7 mouse cellular contexts compared by ENCODE assay signal in the genomic region with DNA sequence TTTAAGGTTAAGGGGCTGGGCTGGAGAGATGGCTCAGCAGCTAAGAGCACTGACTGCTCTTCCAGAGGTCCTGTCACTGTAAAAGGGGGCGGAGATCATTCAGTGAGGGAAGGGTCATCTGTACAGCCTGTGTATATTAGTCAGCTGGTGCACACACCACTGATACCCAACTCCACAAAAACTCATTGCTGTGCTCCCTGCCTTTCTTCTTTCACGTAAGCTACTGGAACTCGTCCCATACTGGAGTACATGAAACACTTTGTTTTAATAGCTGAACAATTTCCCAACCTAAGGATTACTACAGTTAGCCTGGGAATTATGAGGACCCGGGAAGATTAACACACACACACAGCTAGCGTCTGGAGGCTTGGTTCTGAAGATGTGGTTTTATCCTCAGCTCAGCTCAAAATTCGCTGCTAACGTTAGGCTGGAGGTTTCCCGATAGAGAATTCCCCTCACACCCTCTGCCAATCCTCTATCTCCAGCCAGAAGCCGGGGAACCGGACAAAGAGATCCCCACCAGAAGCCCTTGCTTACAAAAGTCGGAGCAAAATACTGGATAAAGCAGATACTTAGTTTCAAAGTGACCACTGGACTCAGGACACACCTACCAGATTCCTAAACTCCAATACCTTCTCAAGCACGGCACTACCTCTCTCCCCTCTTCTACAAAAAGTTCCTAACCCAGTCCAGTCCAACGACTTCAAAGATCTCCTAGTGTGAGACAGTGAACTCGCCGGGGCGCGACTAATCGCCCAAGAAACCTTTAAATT. TPM values are rescaled to one million over a fixed set of nuclear protein-coding genes. Genes with fewer than 3 reads are reported as not detected.
DNase-seq lines count a peak whose midpoint lies in the region; ATAC-seq and TF ChIP-seq lines count a peak whose summit lies in the region.

No protein-coding gene starts in this region.

- H3ac ChIP-seq in myocyte (ENCODE audit: control insufficient read depth, insufficient read length), result peak overlapping the region; percentile 96

- peak overlapping the region; percentile 85 for H3K4me2 ChIP-seq in embryonic facial prominence, embryonic 12.5 days (replicated peaks)
- peak overlapping the region; percentile 79 for H3K4me2 ChIP-seq in hindbrain, embryonic 16.5 days (ENCODE audit: low read length)
- H3K4me2 ChIP-seq in myocyte (ENCODE audit: low read depth), result peak overlapping the region; percentile 95

- H3K36me3 ChIP-seq in megakaryocyte, embryonic 14.5 days (replicated peaks; ENCODE audit: low read length), result peaks cover 17% of the 10 kb centered on the region
- peaks cover 19% of the 10 kb centered on the region for H3K36me3 ChIP-seq in embryonic facial prominence, embryonic 12.5 days
- H3K36me3 ChIP-seq in hindbrain, embryonic 16.5 days (ENCODE audit: control insufficient read depth, insufficient read depth, low read length), result peaks cover 7% of the 10 kb centered on the region
- peaks cover 9% of the 10 kb centered on the region for H3K36me3 ChIP-seq in myocyte (ENCODE audit: control insufficient read depth, insufficient read depth)

- ATAC-seq in megakaryocyte, adult 5-6 weeks (ENCODE audit: poor library complexity, severe bottlenecking), result no peak
- no peak for ATAC-seq in embryonic facial prominence, embryonic 12.5 days (ENCODE audit: insufficient number of reproducible peaks, insufficient read depth, low FRiP score, low TSS enrichment)
- no peak for ATAC-seq in hindbrain, embryonic 16.5 days

- peaks cover 22% of the 10 kb centered on the region for H3K9me3 ChIP-seq in megakaryocyte, embryonic 14.5 days
- H3K9me3 ChIP-seq in embryonic facial prominence, embryonic 12.5 days, result no peaks in the 10 kb centered on the region
- no peaks in the 10 kb centered on the region for H3K9me3 ChIP-seq in hindbrain, embryonic 16.5 days (ENCODE audit: control insufficient read depth, low read length)

- H3K4me1 ChIP-seq in megakaryocyte, embryonic 14.5 days, result peaks cover 49% of the 10 kb centered on the region
- peaks cover 15% of the 10 kb centered on the region for H3K4me1 ChIP-seq in embryonic facial prominence, embryonic 12.5 days
- H3K4me1 ChIP-seq in hindbrain, embryonic 16.5 days (ENCODE audit: control insufficient read depth, insufficient read depth, low read depth, low read length), result peaks cover 23% of the 10 kb centered on the region

- 4% methylated on average over 18 of the region's 18 CpGs for WGBS in embryonic facial prominence, embryonic 12.5 days
- WGBS in hindbrain, embryonic 16.5 days, result 4% methylated on average over 18 of the region's 18 CpGs

- H3K79me2 ChIP-seq in myocyte (ENCODE audit: control insufficient read depth, insufficient read depth), result peaks cover 39% of the 10 kb centered on the region

- H3K4me3 ChIP-seq in megakaryocyte, embryonic 14.5 days (replicated peaks), result peak overlapping the region; percentile 96
- peak overlapping the region; percentile 81 for H3K4me3 ChIP-seq in embryonic facial prominence, embryonic 12.5 days
- H3K4me3 ChIP-seq in hindbrain, embryonic 16.5 days (ENCODE audit: low read length), result peak overlapping the region; percentile 89
- H3K4me3 ChIP-seq in myocyte, result peak overlapping the region; percentile 78

- DNase-seq in spleen, postnatal 14 days (ENCODE audit: low spot score in 2 of 2), result no peak
- DNase-seq in left cerebral cortex, adult 18-20 months (ENCODE audit: low spot score in 2 of 2), result no peak

- H3K27me3 ChIP-seq in megakaryocyte, embryonic 14.5 days (replicated peaks), result no peaks in the 10 kb centered on the region
- no peaks in the 10 kb centered on the region for H3K27me3 ChIP-seq in embryonic facial prominence, embryonic 12.5 days
- no peaks in the 10 kb centered on the region for H3K27me3 ChIP-seq in hindbrain, embryonic 16.5 days (replicated peaks; ENCODE audit: control insufficient read depth, insufficient read depth, low read length)
- H3K27me3 ChIP-seq in myocyte (ENCODE audit: control insufficient read depth, insufficient read depth, insufficient read length), result no peaks in the 10 kb centered on the region

- peak overlapping the region; percentile 87 for H3K9ac ChIP-seq in embryonic facial prominence, embryonic 12.5 days
- H3K9ac ChIP-seq in hindbrain, embryonic 16.5 days (ENCODE audit: low read depth, low read length), result peak overlapping the region; percentile 73

- peak; percentile 49 for TF ChIP-seq POLR2A in myocyte (IDR thresholded peaks at IDR 0.05; ENCODE audit: insufficient read length, low read depth)

- H3K27ac ChIP-seq in embryonic facial prominence, embryonic 12.5 days, result peak overlapping the region; percentile 93
- H3K27ac ChIP-seq in hindbrain, embryonic 16.5 days (ENCODE audit: low read depth, low read length), result peak overlapping the region; percentile 82

TF ChIP-seq in myocyte, 11 proteins besides CTCF, POLR2A, EP300 and RAD21:
- TF ChIP-seq CEBPB (IDR thresholded peaks at IDR 0.05; ENCODE audit: insufficient read depth, poor library complexity, severe bottlenecking) (no peak), SRF (IDR thresholded peaks at IDR 0.05; ENCODE audit: control insufficient read depth, insufficient read length, low read depth) (no peak), TCF3 (IDR thresholded peaks at IDR 0.05; ENCODE audit: insufficient read length, low read depth) (no peak)

RNA-seq across cellular contexts. Expression of gene Lrrc8a, which starts 0.9 kb away (rescaled TPM):
- 2.7 and 5.1 TPM in 2 replicates for polyA plus RNA-seq in megakaryocyte, embryonic 14.5 days (2012; ENCODE audit: insufficient read depth, low replicate concordance)
- 17.9 and 18.4 TPM in 2 replicates for total RNA-seq in megakaryocyte, adult 5-6 weeks (2015)
- total RNA-seq in megakaryocyte, adult 5-6 weeks (2017), result 10.5 and 13.0 TPM in 2 replicates
- 40.9 and 41.2 TPM in 2 replicates for polyA plus RNA-seq in embryonic facial prominence, embryonic 12.5 days (2016; fragmentation: Nextera tagmentation; extraction: Ambion mirVana)
- polyA plus RNA-seq in hindbrain, embryonic 16.5 days (2015; fragmentation: Nextera tagmentation; extraction: Ambion mirVana), result 53.6 and 56.9 TPM in 2 replicates
- 22.6 TPM for polyA plus RNA-seq in myocyte (2012; fragmentation: generic; extraction: Trizol)
- 10 to 100 TPM; 58.2 to 62.6 TPM for total RNA-seq in left cerebral cortex, adult 18-20 months (2021)

RNA-seq across cellular contexts. Expression of gene Gm28035, which starts 3.8 kb away (rescaled TPM):
- polyA plus RNA-seq in megakaryocyte, embryonic 14.5 days (2012; ENCODE audit: insufficient read depth, low replicate concordance), result 3.3 and 6.4 TPM in 2 replicates
- 0.04 TPM in 1 of 2 replicates, not detected in the other for total RNA-seq in megakaryocyte, adult 5-6 weeks (2015)
- not detected in 2 replicates for total RNA-seq in megakaryocyte, adult 5-6 weeks (2017)
- 0.09 and 0.14 TPM in 2 replicates for polyA plus RNA-seq in embryonic facial prominence, embryonic 12.5 days (2016; fragmentation: Nextera tagmentation; extraction: Ambion mirVana)
- polyA plus RNA-seq in hindbrain, embryonic 16.5 days (2015; fragmentation: Nextera tagmentation; extraction: Ambion mirVana), result 0.15 and 0.16 TPM in 2 replicates
- 0.55 TPM for polyA plus RNA-seq in myocyte (2012; fragmentation: generic; extraction: Trizol)
- 10 to 100 TPM in 1 of 2 experiments, 1 to 10 TPM in 1; 9.5 to 10.3 TPM for total RNA-seq in left cerebral cortex, adult 18-20 months (2021)

RNA-seq across cellular contexts. Expression of gene Phyhd1, which starts 29.4 kb away (rescaled TPM):
- polyA plus RNA-seq in megakaryocyte, embryonic 14.5 days (2012; ENCODE audit: insufficient read depth, low replicate concordance), result 6.7 and 11.3 TPM in 2 replicates
- total RNA-seq in megakaryocyte, adult 5-6 weeks (2015), result 3.3 and 3.8 TPM in 2 replicates
- total RNA-seq in megakaryocyte, adult 5-6 weeks (2017), result 1.3 and 1.8 TPM in 2 replicates
- 3.5 and 3.8 TPM in 2 replicates for polyA plus RNA-seq in embryonic facial prominence, embryonic 12.5 days (2016; fragmentation: Nextera tagmentation; extraction: Ambion mirVana)
- 5.9 and 7.0 TPM in 2 replicates for polyA plus RNA-seq in hindbrain, embryonic 16.5 days (2015; fragmentation: Nextera tagmentation; extraction: Ambion mirVana)
- polyA plus RNA-seq in myocyte (2012; fragmentation: generic; extraction: Trizol), result 14.7 TPM
- total RNA-seq in left cerebral cortex, adult 18-20 months (2021), result 10 to 100 TPM; 17.7 to 19.6 TPM

RNA-seq across cellular contexts. Expression of gene Kyat1, which starts 31.0 kb away (rescaled TPM):
- polyA plus RNA-seq in megakaryocyte, embryonic 14.5 days (2012; ENCODE audit: insufficient read depth, low replicate concordance), result 7.7 TPM in 1 of 2 replicates, not detected in the other
- 1.5 and 2.3 TPM in 2 replicates for total RNA-seq in megakaryocyte, adult 5-6 weeks (2015)
- total RNA-seq in megakaryocyte, adult 5-6 weeks (2017), result 3.3 and 5.0 TPM in 2 replicates
- polyA plus RNA-seq in embryonic facial prominence, embryonic 12.5 days (2016; fragmentation: Nextera tagmentation; extraction: Ambion mirVana), result 8.2 and 8.3 TPM in 2 replicates
- 14.8 and 15.2 TPM in 2 replicates for polyA plus RNA-seq in hindbrain, embryonic 16.5 days (2015; fragmentation: Nextera tagmentation; extraction: Ambion mirVana)
- 11.3 TPM for polyA plus RNA-seq in myocyte (2012; fragmentation: generic; extraction: Trizol)
- 10 to 100 TPM; 13.9 to 14.1 TPM for total RNA-seq in left cerebral cortex, adult 18-20 months (2021)

RNA-seq across cellular contexts. Expression of gene Gm28038, which starts 44.2 kb away (rescaled TPM):
- polyA plus RNA-seq in megakaryocyte, embryonic 14.5 days (2012; ENCODE audit: insufficient read depth, low replicate concordance), result not detected in 2 replicates
- total RNA-seq in megakaryocyte, adult 5-6 weeks (2015), result 4.0 TPM in 1 of 2 replicates, not detected in the other
- total RNA-seq in megakaryocyte, adult 5-6 weeks (2017), result not detected in 2 replicates
- not detected in 2 replicates for polyA plus RNA-seq in embryonic facial prominence, embryonic 12.5 days (2016; fragmentation: Nextera tagmentation; extraction: Ambion mirVana)
- polyA plus RNA-seq in hindbrain, embryonic 16.5 days (2015; fragmentation: Nextera tagmentation; extraction: Ambion mirVana), result not detected in 2 replicates
- polyA plus RNA-seq in myocyte (2012; fragmentation: generic; extraction: Trizol), result not detected
- total RNA-seq in left cerebral cortex, adult 18-20 months (2021), result not detected
